Mouse (Mus musculus): ENCODE measurements around the gene Slit2. TPM values are rescaled to one million over a fixed set of nuclear protein-coding genes. Genes with fewer than 3 reads are reported as not detected.

The Slit2 gene
- 0.47 TPM for total RNA-seq (2023)

GRCm38 (mm10) chr5:47982941-47983701 is at the start of gene Slit2:
Gene Slit2, plus strand, starts transcription at chr5:47983138.

GRCm38 (mm10) chr5:48327652-48328051 is 344.7 kb downstream of the Slit2 start, which contains the start of gene 5730480H06Rik:
Gene 5730480H06Rik, plus strand, starts transcription at chr5:48327952.

All from CD4-positive naive resting alpha-beta T cell, adult 57 days (primary cell).